Mouse (Mus musculus) NIH3T3 (cell line): ENCODE data around the gene Rita1.

Experiments
- DNase-seq: peaks from one replicate; pipeline ENCODE4 v3.0.0-alpha.2; 2012; ENCODE audit warnings: low read depth

Gene Rita1

GRCm38 (mm10) chr5:120627515-120628300 is 15.3 kb upstream of the Rita1 start:
- no peak for DNase-seq

GRCm38 (mm10) chr5:120626399-120626798 is 14.0 kb upstream of the Rita1 start:
- peak; percentile 18 for DNase-seq

GRCm38 (mm10) chr5:120624427-120624826 is 12.0 kb upstream of the Rita1 start:
- DNase-seq = no peak

- DNase-seq = no peak
These were observed 9.9 kb upstream of the Rita1 start for GRCm38 (mm10) chr5:120622198-120622851.

- DNase-seq = no peak
These were observed 9.4 kb upstream of the Rita1 start for GRCm38 (mm10) chr5:120621846-120622197.

GRCm38 (mm10) chr5:120621078-120621765 is 8.8 kb upstream of the Rita1 start:
- DNase-seq = no peak

GRCm38 (mm10) chr5:120620375-120621077 is 8.1 kb upstream of the Rita1 start:
- DNase-seq = peak; percentile 84

GRCm38 (mm10) chr5:120619201-120619600 is 6.8 kb upstream of the Rita1 start:
- peak; percentile 67 for DNase-seq

- DNase-seq = no peak
These were observed 6.4 kb upstream of the Rita1 start for GRCm38 (mm10) chr5:120618778-120619177.

GRCm38 (mm10) chr5:120615903-120616302 is 3.5 kb upstream of the Rita1 start:
- peak; percentile 65 for DNase-seq

- DNase-seq = peak; percentile 100
These were observed 624 bp upstream of the Rita1 start for GRCm38 (mm10) chr5:120612822-120613604.

GRCm38 (mm10) chr5:120611416-120611815 is 973 bp downstream of the Rita1 start:
- no peak for DNase-seq

- DNase-seq = no peak
These were observed 1.5 kb downstream of the Rita1 start for GRCm38 (mm10) chr5:120610906-120611305.

- no peak for DNase-seq
These were observed 3.1 kb downstream of the Rita1 start for GRCm38 (mm10) chr5:120609246-120609775.

GRCm38 (mm10) chr5:120607335-120607734 is 5.1 kb downstream of the Rita1 start:
- DNase-seq = no peak

GRCm38 (mm10) chr5:120606590-120607200 is 5.7 kb downstream of the Rita1 start:
- no peak for DNase-seq

GRCm38 (mm10) chr5:120605688-120606087 is 6.7 kb downstream of the Rita1 start:
- DNase-seq = peak; percentile 97

- no peak for DNase-seq
These were observed 7.1 kb downstream of the Rita1 start for GRCm38 (mm10) chr5:120605241-120605661.

- peak; percentile 95 for DNase-seq
These were observed 7.5 kb downstream of the Rita1 start for GRCm38 (mm10) chr5:120604839-120605238.

GRCm38 (mm10) chr5:120603515-120603914 is 8.9 kb downstream of the Rita1 start:
- no peak for DNase-seq

GRCm38 (mm10) chr5:120602210-120602609 is 10.2 kb downstream of the Rita1 start:
- DNase-seq = no peak
